Mouse (Mus musculus): ENCODE data around the gene Noxo1.

DNA sequence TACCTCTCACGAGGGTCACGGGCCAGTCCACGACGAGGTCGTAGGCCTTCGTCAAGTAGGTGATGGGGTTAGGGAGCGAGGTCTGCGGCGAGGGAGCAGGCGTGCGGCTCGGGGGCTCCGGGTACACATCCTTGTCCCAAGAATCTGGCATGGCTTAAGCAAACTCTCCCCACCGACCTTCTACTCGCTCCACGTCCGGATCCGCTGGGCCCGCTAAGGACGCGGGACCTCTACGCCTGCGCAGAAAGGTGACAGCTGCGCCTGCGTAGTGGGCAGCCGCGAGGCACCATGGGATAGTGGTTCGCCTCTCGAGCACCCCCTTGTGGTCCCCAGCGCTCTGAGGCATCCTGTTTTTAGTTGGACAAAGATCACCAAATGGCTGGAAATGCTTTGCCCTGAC lies 28.1 kb downstream of the Noxo1 start, which contains the start of gene Ndufb10:
- TF ChIP-seq CTCF (IDR thresholded peaks at IDR 0.05; ENCODE audit: borderline replicate concordance, control insufficient read depth, extremely low read depth, insufficient read depth, low read length, poor library complexity): peak; percentile 97
- TF ChIP-seq POLR2A (IDR thresholded peaks at IDR 0.05; ENCODE audit: control insufficient read depth, extremely low read depth, insufficient read depth, low read length, poor library complexity): peak; percentile 81
